Mouse (Mus musculus) midbrain, embryonic 10.5 days (tissue): ENCODE measurements around the gene Adgrl1. TPM values are rescaled to one million over a fixed set of nuclear protein-coding genes. Genes with fewer than 3 reads are reported as not detected.

ENCODE experiments used
- DNase-seq: peaks from one replicate; pipeline ENCODE4 v3.0.0-alpha.2; 2017; ENCODE audit warnings: low spot score
- H3K27ac ChIP-seq: fragments of 300-500 bp; sonication (generic); replicated peaks from 2 replicates; pipeline ENCODE4 v1.5.1; 2016; ENCODE audit warnings: mild to moderate bottlenecking
- H3K27me3 ChIP-seq: fragments of 300-500 bp; sonication (generic); 2 replicates; pipeline ENCODE4 v1.6.1; 2016; ENCODE audit warnings: low read depth, mild to moderate bottlenecking; ENCODE audit not compliant: poor library complexity, severe bottlenecking
- H3K36me3 ChIP-seq: fragments of 300-500 bp; sonication (generic); 2 replicates; pipeline ENCODE4 v1.6.1; 2016; ENCODE audit warnings: mild to moderate bottlenecking, moderate library complexity
- H3K4me1 ChIP-seq: fragments of 300-500 bp; sonication (generic); 2 replicates; pipeline ENCODE4 v1.6.1; 2016
- H3K4me3 ChIP-seq: fragments of 300-500 bp; sonication (generic); 2 replicates; pipeline ENCODE4 v1.5.1; 2016; ENCODE audit warnings: mild to moderate bottlenecking, moderate library complexity
- H3K9me3 ChIP-seq: fragments of 300-500 bp; sonication (generic); replicated peaks from 2 replicates; pipeline ENCODE4 v1.6.1; 2016; ENCODE audit warnings: mild to moderate bottlenecking
- WGBS: fragments of 180-500 bp; shearing (Covaris S2); methylation state at CpG from one replicate; pipeline ENCODE4 v1.1.7; 2016; 5-methylcytosine and 5-hydroxymethylcytosine counted together
- microRNA-seq: library from miRNA; unstranded; fragments of <30 nt; microRNA quantifications from one replicate; pipeline ENCODE4, GENCODE M21; 2017
- polyA plus RNA-seq: library from polyadenylated mRNA; unstranded; fragments of >200 nt; fragmentation: Nextera tagmentation; extraction: Ambion mirVana; gene quantifications from 2 replicates; pipeline ENCODE4 v1.2.1, GENCODE M21; 2016

Adgrl1 gene
- polyA plus RNA-seq, 1 experiment from 2014 or later = 8.6 TPM

DNA sequence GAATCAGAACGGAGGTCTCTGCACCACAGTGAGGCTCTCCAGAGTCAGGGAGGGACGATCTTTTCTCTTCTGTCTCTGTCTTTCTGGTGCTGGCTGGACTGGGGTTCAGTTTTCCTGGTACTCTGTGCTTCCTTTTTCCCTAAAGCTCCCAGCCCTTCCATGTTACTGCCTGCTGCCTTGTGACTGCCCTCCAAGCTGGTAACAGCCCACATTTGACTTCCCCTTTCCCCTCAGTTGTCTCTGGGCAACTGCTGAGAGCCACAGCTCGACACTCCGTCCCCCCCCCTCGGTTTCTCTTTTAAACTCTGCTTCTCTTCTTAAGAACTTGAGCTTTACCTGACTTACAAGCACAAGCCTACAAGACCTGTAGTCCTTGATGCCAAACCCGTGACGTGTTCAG, 89.3 kb downstream of the Adgrl1 start:
- Histone ChIP-seq H3K4me1 (no peaks in the 10 kb centered on the region), H3K4me3 (no peak overlapping the region), H3K9me3 (no peaks in the 10 kb centered on the region), H3K27ac (no peak overlapping the region), H3K27me3 (no peaks in the 10 kb centered on the region), H3K36me3 (peaks cover 96% of the 10 kb centered on the region)
- no peak for DNase-seq
- 91% methylated on average over 7 of the region's 7 CpGs for WGBS

DNA sequence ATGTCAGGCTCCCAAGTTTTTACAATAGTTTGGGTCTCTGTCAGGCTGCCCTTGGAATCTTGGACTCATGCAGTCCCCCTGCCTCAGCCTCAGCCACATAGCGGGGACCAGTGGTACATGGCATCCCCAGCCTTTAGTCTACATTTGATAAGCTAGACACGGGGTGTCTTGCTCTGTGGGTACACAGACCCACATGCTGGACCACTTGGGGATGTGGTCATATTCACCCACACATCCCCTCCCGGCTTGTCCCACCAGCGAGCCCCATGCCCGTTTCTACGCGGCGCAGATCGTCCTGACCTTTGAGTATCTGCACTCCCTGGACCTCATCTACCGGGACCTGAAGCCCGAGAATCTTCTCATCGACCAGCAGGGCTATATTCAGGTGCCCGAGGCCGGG, 90.3 kb downstream of the Adgrl1 start:
- H3K27me3 ChIP-seq = peaks cover 7% of the 10 kb centered on the region; the same call in 1 of the 2 replicates
- no peaks in the 10 kb centered on the region for H3K4me1 ChIP-seq
- H3K9me3 ChIP-seq = no peaks in the 10 kb centered on the region
- no peak for DNase-seq
- WGBS = 94% methylated on average over 14 of the region's 14 CpGs
- peaks cover 96% of the 10 kb centered on the region for H3K36me3 ChIP-seq
- H3K27ac ChIP-seq = no peak overlapping the region
- no peak overlapping the region for H3K4me3 ChIP-seq

Small RNA genes within 50 kb of the gene (microRNA-seq; reads per million reads assigned to microRNA genes)
- gene Gm44330 (not detected), gene Gm44450 (not detected)

Other genes with a start within 250 kb of the Adgrl1 start
- gene Gipc1, start 247.4 kb upstream of the Adgrl1 start, polyA plus RNA-seq = 233 and 242 TPM in 2 replicates
- gene Ptger1, start 233.4 kb upstream of the Adgrl1 start, polyA plus RNA-seq = 0.29 and 0.38 TPM in 2 replicates
- 22.8 and 27.0 TPM in 2 replicates for gene Pkn1, start 200.9 kb upstream of the Adgrl1 start, polyA plus RNA-seq
- gene Ddx39, start 184.9 kb upstream of the Adgrl1 start, polyA plus RNA-seq = 314 and 357 TPM in 2 replicates
- 8.0 and 13.4 TPM in 2 replicates for gene Adgre5, start 158.8 kb upstream of the Adgrl1 start, polyA plus RNA-seq
- gene Gm10644, start 55.1 kb downstream of the Adgrl1 start, polyA plus RNA-seq = 0.94 and 1.0 TPM in 2 replicates
- 106 and 115 TPM in 2 replicates for gene Asf1b, start 55.4 kb downstream of the Adgrl1 start, polyA plus RNA-seq
- 169 and 178 TPM in 2 replicates for gene Prkaca, start 72.9 kb downstream of the Adgrl1 start, polyA plus RNA-seq
- gene Samd1, start 97.6 kb downstream of the Adgrl1 start, polyA plus RNA-seq = 8.0 and 8.5 TPM in 2 replicates
- 0.68 and 0.99 TPM in 2 replicates for gene 1700067K01Rik, start 101.4 kb downstream of the Adgrl1 start, polyA plus RNA-seq
- 0.20 and 0.67 TPM in 2 replicates for gene 2210011C24Rik, start 112.1 kb downstream of the Adgrl1 start, polyA plus RNA-seq
- gene Palm3, start 121.4 kb downstream of the Adgrl1 start, polyA plus RNA-seq = 7.9 and 8.0 TPM in 2 replicates
- 0.17 and 0.21 TPM in 2 replicates for gene Il27ra, start 142.5 kb downstream of the Adgrl1 start, polyA plus RNA-seq
- gene Rln3, start 144.9 kb downstream of the Adgrl1 start, polyA plus RNA-seq = 0.20 TPM in 1 of 2 replicates, not detected in the other
- 0.69 and 1.6 TPM in 2 replicates for gene Gm10643, start 165.0 kb downstream of the Adgrl1 start, polyA plus RNA-seq
- 7.7 and 8.6 TPM in 2 replicates for gene Rfx1, start 166.7 kb downstream of the Adgrl1 start, polyA plus RNA-seq
- 16.3 and 17.5 TPM in 2 replicates for gene Dcaf15, start 204.7 kb downstream of the Adgrl1 start, polyA plus RNA-seq
- gene Podnl1, start 225.9 kb downstream of the Adgrl1 start, polyA plus RNA-seq = 0.09 and 0.14 TPM in 2 replicates
- 14.0 and 18.1 TPM in 2 replicates for gene Cc2d1a, start 247.8 kb downstream of the Adgrl1 start, polyA plus RNA-seq
- 2.4 TPM in 2 replicates for gene 4930432K21Rik, start 247.9 kb downstream of the Adgrl1 start, polyA plus RNA-seq